Mouse (Mus musculus): ENCODE results near the gene 1810009A15Rik.
"Not testable (repeated sequence)": the region's sequence is repeated elsewhere in the genome, so short reads cannot be mapped to it uniquely, and the experiment has no call there.

DNA sequence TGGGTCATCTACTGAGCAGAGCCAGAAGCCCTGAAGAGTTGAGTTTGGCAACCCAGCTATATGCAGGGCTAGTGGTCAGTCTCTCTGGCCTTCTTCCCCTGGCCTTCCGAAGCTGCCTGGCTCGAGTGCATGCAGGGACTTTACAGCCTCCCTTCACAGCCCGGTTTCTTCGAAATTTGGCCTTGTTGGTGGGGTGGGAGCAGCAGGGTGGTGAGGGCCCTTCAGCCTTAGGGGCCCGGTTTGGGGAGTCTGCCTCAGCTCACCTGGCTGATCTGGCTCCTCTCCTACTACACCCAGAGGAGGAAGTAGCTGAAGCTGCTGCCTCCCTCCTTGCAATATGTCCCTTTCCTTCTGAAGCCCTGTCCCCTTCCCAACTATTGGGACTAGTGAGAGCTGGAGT is 7.6 kb downstream of the 1810009A15Rik start:
- not testable (repeated sequence) for TF ChIP-seq HCFC1 (IDR thresholded peaks at IDR 0.05; ENCODE audit: low read depth, low read length); MAX (IDR thresholded peaks at IDR 0.05; ENCODE audit: low read length); NELFE (IDR thresholded peaks at IDR 0.05; ENCODE audit: low read depth, low read length); E2F4 (IDR thresholded peaks at IDR 0.05; ENCODE audit: borderline replicate concordance, low read depth, low read length); CTCF (IDR thresholded peaks at IDR 0.05 in 2 of 3, conservative IDR thresholded peaks at IDR 0.05 in 1 of 3; ENCODE audit: control insufficient read depth in 1 of 3, insufficient read depth in 1 of 3, low read depth in 2 of 3, low read length in 3 of 3, poor library complexity in 1 of 3, severe bottlenecking in 1 of 3); GATA1 (IDR thresholded peaks at IDR 0.05; ENCODE audit: low read depth, low read length)
